In the genomic region with DNA sequence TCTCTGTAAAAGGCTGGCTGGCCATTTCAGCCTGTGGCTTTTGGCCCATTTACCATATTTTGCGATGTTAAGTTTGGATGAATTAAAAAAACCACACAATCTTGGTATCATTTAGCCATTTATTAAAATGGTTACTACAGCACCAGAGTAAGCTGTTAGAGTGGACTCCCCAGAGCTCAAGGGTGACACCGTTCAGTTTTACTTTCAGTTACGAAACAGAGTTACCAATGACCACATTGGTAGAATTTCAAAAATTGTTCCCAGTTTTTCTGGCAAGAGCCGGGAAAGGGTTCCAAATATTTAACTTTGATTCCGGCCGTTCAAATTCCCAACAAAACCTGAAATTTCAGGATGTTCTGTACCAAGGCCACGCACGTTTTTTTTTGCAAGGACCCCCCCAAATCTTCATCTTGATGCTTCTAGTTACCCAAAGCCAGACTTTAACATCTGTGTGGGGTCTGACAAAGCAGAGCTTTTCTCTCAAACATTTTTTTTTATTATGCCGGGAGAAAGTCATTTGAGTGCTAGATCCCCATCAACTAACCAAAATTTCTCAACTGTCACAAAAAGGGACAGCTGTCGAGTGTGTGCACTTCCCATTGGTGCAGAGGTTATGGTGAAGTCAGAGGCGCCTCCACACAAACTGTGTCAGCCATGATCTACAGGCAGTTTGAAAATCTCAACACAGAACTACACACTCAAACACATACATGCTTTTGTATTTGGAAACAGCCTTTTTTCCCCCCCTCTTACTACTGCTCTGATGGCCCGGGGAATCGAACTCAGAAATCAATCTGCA, we compare ENCODE assay signal across 8 mouse cellular contexts. TPM values are rescaled to one million over a fixed set of nuclear protein-coding genes. Genes with fewer than 3 reads are reported as not detected.
A peak's percentile ranks its signal among the peaks of the same experiment; 100 is the strongest.
DNase-seq lines count a peak whose midpoint lies in the region; ATAC-seq and TF ChIP-seq lines count a peak whose summit lies in the region.

No protein-coding gene starts in this region.

- peak overlapping the region; percentile 100 for H3K4me3 ChIP-seq in C2C12 (ENCODE audit: insufficient read depth, poor library complexity, severe bottlenecking)
- H3K4me3 ChIP-seq in forebrain, embryonic 15.5 days, result peak overlapping the region; percentile 75
- peak overlapping the region; percentile 94 for H3K4me3 ChIP-seq in liver, embryonic 11.5 days (ENCODE audit: low read depth, low read length)
- peak overlapping the region; percentile 89 for H3K4me3 ChIP-seq in stomach, postnatal 0 days (ENCODE audit: low read depth, low read length)

- H3K36me3 ChIP-seq in C2C12 (ENCODE audit: control insufficient read depth, insufficient read depth), result peaks cover 69% of the 10 kb centered on the region
- peaks cover 54% of the 10 kb centered on the region for H3K36me3 ChIP-seq in forebrain, embryonic 15.5 days
- peaks cover 61% of the 10 kb centered on the region for H3K36me3 ChIP-seq in liver, embryonic 11.5 days (ENCODE audit: control insufficient read depth, insufficient read depth, low read length)
- peaks cover 25% of the 10 kb centered on the region for H3K36me3 ChIP-seq in stomach, postnatal 0 days (ENCODE audit: control insufficient read depth, insufficient read depth, low read length)

- H3K27ac ChIP-seq in forebrain, embryonic 15.5 days (replicated peaks), result no peak overlapping the region
- no peak overlapping the region for H3K27ac ChIP-seq in liver, embryonic 11.5 days (ENCODE audit: low read depth, low read length)
- peak overlapping the region; percentile 99 for H3K27ac ChIP-seq in stomach, postnatal 0 days (replicated peaks)

- no peaks in the 10 kb centered on the region for H3K9me3 ChIP-seq in forebrain, embryonic 15.5 days
- H3K9me3 ChIP-seq in liver, embryonic 11.5 days (ENCODE audit: control insufficient read depth, low read length), result no peaks in the 10 kb centered on the region
- no peaks in the 10 kb centered on the region for H3K9me3 ChIP-seq in stomach, postnatal 0 days (ENCODE audit: control insufficient read depth, low read length)

- peaks cover 57% of the 10 kb centered on the region for H3K4me1 ChIP-seq in forebrain, embryonic 15.5 days
- peaks cover 27% of the 10 kb centered on the region for H3K4me1 ChIP-seq in liver, embryonic 11.5 days (replicated peaks; ENCODE audit: control insufficient read depth, insufficient read depth, low read length)
- H3K4me1 ChIP-seq in stomach, postnatal 0 days (replicated peaks; ENCODE audit: control insufficient read depth, insufficient read depth), result no peaks in the 10 kb centered on the region; the same call in none of the 2 replicates

- peak overlapping the region; percentile 65 for H3ac ChIP-seq in C2C12 (ENCODE audit: control insufficient read depth, insufficient read length, low read depth)

- 64% methylated on average over 13 of the region's 13 CpGs for WGBS in forebrain, embryonic 15.5 days
- 76% methylated on average over 13 of the region's 13 CpGs for WGBS in liver, embryonic 11.5 days
- WGBS in stomach, postnatal 0 days, result 24% methylated on average over 13 of the region's 13 CpGs

- no peaks in the 10 kb centered on the region for H3K27me3 ChIP-seq in C2C12 (ENCODE audit: control insufficient read depth, insufficient read depth, insufficient read length)
- H3K27me3 ChIP-seq in forebrain, embryonic 15.5 days, result no peaks in the 10 kb centered on the region
- no peaks in the 10 kb centered on the region for H3K27me3 ChIP-seq in liver, embryonic 11.5 days (replicated peaks; ENCODE audit: control insufficient read depth, insufficient read depth, low read length)
- H3K27me3 ChIP-seq in stomach, postnatal 0 days (ENCODE audit: control insufficient read depth, insufficient read depth, low read length), result no peaks in the 10 kb centered on the region

- TF ChIP-seq EP300 in stomach, postnatal 0 days (optimal IDR thresholded peaks at IDR 0.05), result no peak

- peak; percentile 59 for DNase-seq in 3T3-L1 (ENCODE audit: low read depth, low spot score)
- no peak for DNase-seq in liver, embryonic 11.5 days (ENCODE audit: low spot score)
- DNase-seq in stomach, postnatal 0 days (ENCODE audit: low spot score), result peak; percentile 24
- no peak for DNase-seq in adrenal gland, postnatal 10 days
- no peak for DNase-seq in cerebellum, postnatal 10 days
- no peak for DNase-seq in spleen, postnatal 36 days (ENCODE audit: low spot score in 2 of 2)

- no peak for TF ChIP-seq CTCF in C2C12 (IDR thresholded peaks at IDR 0.05; ENCODE audit: control insufficient read depth, insufficient read depth, insufficient read length)
- TF ChIP-seq CTCF in stomach, postnatal 0 days (IDR thresholded peaks at IDR 0.05; ENCODE audit: low read depth), result no peak

- no peak for ATAC-seq in forebrain, embryonic 15.5 days (replicated peaks)
- no peak for ATAC-seq in liver, embryonic 11.5 days (replicated peaks; ENCODE audit: low FRiP score)
- ATAC-seq in stomach, postnatal 0 days (ENCODE audit: low FRiP score, low TSS enrichment), result no peak

- H3K79me2 ChIP-seq in C2C12 (ENCODE audit: control insufficient read depth, insufficient read depth), result peaks cover 81% of the 10 kb centered on the region

- H3K4me2 ChIP-seq in forebrain, embryonic 15.5 days (replicated peaks), result peak overlapping the region; percentile 86
- H3K4me2 ChIP-seq in liver, embryonic 11.5 days, result peak overlapping the region; percentile 93
- H3K4me2 ChIP-seq in stomach, postnatal 0 days (replicated peaks; ENCODE audit: low read depth), result peak overlapping the region; percentile 68

- peak overlapping the region; percentile 99 for H3K9ac ChIP-seq in forebrain, embryonic 15.5 days (replicated peaks)
- H3K9ac ChIP-seq in liver, embryonic 11.5 days (ENCODE audit: low read depth, low read length), result peak overlapping the region; percentile 35; the same call in 1 of the 2 replicates
- peak overlapping the region; percentile 88 for H3K9ac ChIP-seq in stomach, postnatal 0 days (ENCODE audit: low read length)

- H3K79me3 ChIP-seq in C2C12 (ENCODE audit: low read depth), result peaks cover 64% of the 10 kb centered on the region

TF ChIP-seq in C2C12, 6 proteins besides CTCF, POLR2A, EP300 and RAD21:
- TF ChIP-seq MYOD1 (IDR thresholded peaks at IDR 0.05; ENCODE audit: control insufficient read depth, insufficient read length, low read depth), result no peak
- no peak for TF ChIP-seq MYOG (IDR thresholded peaks at IDR 0.05; ENCODE audit: control insufficient read depth, extremely low read depth, insufficient read length)

RNA-seq across cellular contexts. Expression of gene Slc38a2, which starts 2.8 kb away (rescaled TPM):
- polyA plus RNA-seq in C2C12 (2012; fragmentation: generic; extraction: Trizol), result 99.9 TPM
- polyA plus RNA-seq in forebrain, embryonic 15.5 days (2015; fragmentation: Nextera tagmentation; extraction: Ambion mirVana), result 156 and 157 TPM in 2 replicates
- 111 and 116 TPM in 2 replicates for polyA plus RNA-seq in liver, embryonic 11.5 days (2014; fragmentation: Nextera tagmentation; extraction: Ambion mirVana)
- polyA plus RNA-seq in stomach, postnatal 0 days (2015; fragmentation: Nextera tagmentation; extraction: Ambion mirVana), result 55.3 and 63.0 TPM in 2 replicates
- 100 to 1,000 TPM in 1 of 2 experiments, 10 to 100 TPM in 1; 99.1 to 143 TPM for total RNA-seq in adrenal gland, postnatal 10 days (2021)

RNA-seq across cellular contexts. Expression of gene Slc38a1, which starts 54.0 kb away (rescaled TPM):
- polyA plus RNA-seq in C2C12 (2012; fragmentation: generic; extraction: Trizol), result 31.8 TPM
- 145 and 147 TPM in 2 replicates for polyA plus RNA-seq in forebrain, embryonic 15.5 days (2015; fragmentation: Nextera tagmentation; extraction: Ambion mirVana)
- 61.6 and 68.5 TPM in 2 replicates for polyA plus RNA-seq in liver, embryonic 11.5 days (2014; fragmentation: Nextera tagmentation; extraction: Ambion mirVana)
- polyA plus RNA-seq in stomach, postnatal 0 days (2015; fragmentation: Nextera tagmentation; extraction: Ambion mirVana), result 34.4 and 38.5 TPM in 2 replicates
- total RNA-seq in adrenal gland, postnatal 10 days (2021), result 10 to 100 TPM; 31.9 to 40.4 TPM

Comparison
In these comparisons a context has a peak if more than half of its experiments do, and no peak if none do; other contexts are left out.
1. DNase-seq: peak in 3T3-L1 (single experiment) and stomach, postnatal 0 days (single experiment); none in liver, embryonic 11.5 days (single experiment), adrenal gland, postnatal 10 days (single experiment), cerebellum, postnatal 10 days (0 of 2) and spleen, postnatal 36 days (0 of 2).
2. H3K9ac ChIP-seq: peak in every context shown above with its lines; median percentile 99 in forebrain, embryonic 15.5 days; 88 in stomach, postnatal 0 days; 35 in liver, embryonic 11.5 days.
3. Peak in every context shown above with its lines, with median percentiles within 50 percentile points of each other: H3K4me3 ChIP-seq and H3K4me2 ChIP-seq.